Mouse (Mus musculus): Measurements from ENCODE around the gene Snx15.

Snx15 gene

GRCm38 (mm10) chr19:6069851-6070250, 58.3 kb downstream of the Snx15 start:
- no peak for DNase-seq

All from cerebellum, adult 9-10 months (tissue).